Mouse (Mus musculus): ENCODE measurements around the gene Slc22a8. TPM values are rescaled to one million over a fixed set of nuclear protein-coding genes. Genes with fewer than 3 reads are reported as not detected.

The Slc22a8 gene
- polyA plus RNA-seq, 1 experiment, result 0.38 TPM

GRCm38 (mm10) chr19:8593833-8594232 is 2.8 kb downstream of the Slc22a8 start:
- WGBS, result 97% methylated on average over 11 of the region's 11 CpGs
- Histone ChIP-seq H3K4me1 (replicated peaks; ENCODE audit: control insufficient read depth, insufficient read depth, low read length) (peaks cover 34% of the 10 kb centered on the region), H3K36me3 (ENCODE audit: control insufficient read depth, insufficient read depth, low read length) (no peaks in the 10 kb centered on the region), H3K4me3 (ENCODE audit: control insufficient read depth, insufficient read depth, low read length) (no peak overlapping the region), H3K27ac (ENCODE audit: control insufficient read depth, insufficient read depth, low read length) (no peak overlapping the region), H3K27me3 (ENCODE audit: control insufficient read depth, insufficient read depth, low read length) (no peaks in the 10 kb centered on the region)
- TF ChIP-seq POLR2A (IDR thresholded peaks at IDR 0.05; ENCODE audit: control insufficient read depth, extremely low read depth, insufficient read depth, low read length, poor library complexity), result no peak
- TF ChIP-seq CTCF (IDR thresholded peaks at IDR 0.05; ENCODE audit: borderline replicate concordance, control insufficient read depth, extremely low read depth, insufficient read depth, low read length, poor library complexity), result no peak
- no peak for DNase-seq

GRCm38 (mm10) chr19:8594518-8594917 is 3.5 kb downstream of the Slc22a8 start:
- Histone ChIP-seq H3K4me3 (ENCODE audit: control insufficient read depth, insufficient read depth, low read length) (no peak overlapping the region), H3K4me1 (replicated peaks; ENCODE audit: control insufficient read depth, insufficient read depth, low read length) (peaks cover 34% of the 10 kb centered on the region), H3K27me3 (ENCODE audit: control insufficient read depth, insufficient read depth, low read length) (no peaks in the 10 kb centered on the region), H3K27ac (ENCODE audit: control insufficient read depth, insufficient read depth, low read length) (no peak overlapping the region), H3K36me3 (ENCODE audit: control insufficient read depth, insufficient read depth, low read length) (no peaks in the 10 kb centered on the region)
- WGBS, result 53% methylated on average over 1 of the region's 1 CpGs
- TF ChIP-seq POLR2A (IDR thresholded peaks at IDR 0.05; ENCODE audit: control insufficient read depth, extremely low read depth, insufficient read depth, low read length, poor library complexity), result no peak
- TF ChIP-seq CTCF (IDR thresholded peaks at IDR 0.05; ENCODE audit: borderline replicate concordance, control insufficient read depth, extremely low read depth, insufficient read depth, low read length, poor library complexity), result no peak
- DNase-seq, result no peak

GRCm38 (mm10) chr19:8597269-8597668 is 6.2 kb downstream of the Slc22a8 start:
- WGBS, result 94% methylated on average over 4 of the region's 4 CpGs

GRCm38 (mm10) chr19:8599229-8599628 is 8.2 kb downstream of the Slc22a8 start:
- Histone ChIP-seq H3K4me3 (ENCODE audit: control insufficient read depth, insufficient read depth, low read length) (no peak overlapping the region), H3K27ac (ENCODE audit: control insufficient read depth, insufficient read depth, low read length) (no peak overlapping the region), H3K27me3 (ENCODE audit: control insufficient read depth, insufficient read depth, low read length) (no peaks in the 10 kb centered on the region), H3K4me1 (replicated peaks; ENCODE audit: control insufficient read depth, insufficient read depth, low read length) (peaks cover 5% of the 10 kb centered on the region; the same call in 1 of the 2 replicates), H3K36me3 (ENCODE audit: control insufficient read depth, insufficient read depth, low read length) (no peaks in the 10 kb centered on the region)
- no peak for TF ChIP-seq CTCF (IDR thresholded peaks at IDR 0.05; ENCODE audit: borderline replicate concordance, control insufficient read depth, extremely low read depth, insufficient read depth, low read length, poor library complexity)
- TF ChIP-seq POLR2A (IDR thresholded peaks at IDR 0.05; ENCODE audit: control insufficient read depth, extremely low read depth, insufficient read depth, low read length, poor library complexity), result no peak
- no peak for DNase-seq
- WGBS, result 89% methylated on average over 2 of the region's 2 CpGs

More at GRCm38 (mm10) chr19:8597269-8597668, 6.2 kb downstream of the Slc22a8 start:
- Histone ChIP-seq H3K4me3 (ENCODE audit: control insufficient read depth, insufficient read depth, low read length) (no peak overlapping the region), H3K27me3 (ENCODE audit: control insufficient read depth, insufficient read depth, low read length) (no peaks in the 10 kb centered on the region), H3K4me1 (replicated peaks; ENCODE audit: control insufficient read depth, insufficient read depth, low read length) (peaks cover 21% of the 10 kb centered on the region), H3K36me3 (ENCODE audit: control insufficient read depth, insufficient read depth, low read length) (no peaks in the 10 kb centered on the region), H3K27ac (ENCODE audit: control insufficient read depth, insufficient read depth, low read length) (no peak overlapping the region)
- TF ChIP-seq CTCF (IDR thresholded peaks at IDR 0.05; ENCODE audit: borderline replicate concordance, control insufficient read depth, extremely low read depth, insufficient read depth, low read length, poor library complexity) (no peak), POLR2A (IDR thresholded peaks at IDR 0.05; ENCODE audit: control insufficient read depth, extremely low read depth, insufficient read depth, low read length, poor library complexity) (no peak)
- DNase-seq, result no peak

- Histone ChIP-seq H3K4me3 (ENCODE audit: control insufficient read depth, insufficient read depth, low read length) (no peak overlapping the region), H3K4me1 (replicated peaks; ENCODE audit: control insufficient read depth, insufficient read depth, low read length) (no peaks in the 10 kb centered on the region), H3K27ac (ENCODE audit: control insufficient read depth, insufficient read depth, low read length) (no peak overlapping the region), H3K27me3 (ENCODE audit: control insufficient read depth, insufficient read depth, low read length) (no peaks in the 10 kb centered on the region), H3K36me3 (ENCODE audit: control insufficient read depth, insufficient read depth, low read length) (no peaks in the 10 kb centered on the region)
- TF ChIP-seq CTCF (IDR thresholded peaks at IDR 0.05; ENCODE audit: borderline replicate concordance, control insufficient read depth, extremely low read depth, insufficient read depth, low read length, poor library complexity) (no peak), POLR2A (IDR thresholded peaks at IDR 0.05; ENCODE audit: control insufficient read depth, extremely low read depth, insufficient read depth, low read length, poor library complexity) (no peak)
- DNase-seq, result no peak
Measured at GRCm38 (mm10) chr19:8601922-8602321, 10.9 kb downstream of the Slc22a8 start.

- DNase-seq, result no peak
- no peaks in the 10 kb centered on the region for H3K27me3 ChIP-seq (ENCODE audit: control insufficient read depth, insufficient read depth, low read length)
- no peak overlapping the region for H3K27ac ChIP-seq (ENCODE audit: control insufficient read depth, insufficient read depth, low read length)
- TF ChIP-seq CTCF (IDR thresholded peaks at IDR 0.05; ENCODE audit: borderline replicate concordance, control insufficient read depth, extremely low read depth, insufficient read depth, low read length, poor library complexity), result no peak
- no peak for TF ChIP-seq POLR2A (IDR thresholded peaks at IDR 0.05; ENCODE audit: control insufficient read depth, extremely low read depth, insufficient read depth, low read length, poor library complexity)
- H3K4me3 ChIP-seq (ENCODE audit: control insufficient read depth, insufficient read depth, low read length), result no peak overlapping the region
- WGBS, result 93% methylated on average over 3 of the region's 3 CpGs
- no peaks in the 10 kb centered on the region for H3K4me1 ChIP-seq (replicated peaks; ENCODE audit: control insufficient read depth, insufficient read depth, low read length)
- H3K36me3 ChIP-seq (ENCODE audit: control insufficient read depth, insufficient read depth, low read length), result no peaks in the 10 kb centered on the region
Measured at GRCm38 (mm10) chr19:8602914-8603313, 11.9 kb downstream of the Slc22a8 start.
